Mouse (Mus musculus) neural tube, embryonic 15.5 days (tissue): Measurements from ENCODE around the gene Olfr314. TPM values are rescaled to one million over a fixed set of nuclear protein-coding genes. Genes with fewer than 3 reads are reported as not detected.
"Not testable (repeated sequence)": the region's sequence is repeated elsewhere in the genome, so short reads cannot be mapped to it uniquely, and the experiment has no call there.

Experiments
- ATAC-seq: fragments of 200-750 bp; cut with Nextera tagmentation; 2 replicates; pipeline ENCODE4 v1.8.0; 2017; ENCODE audit warnings: mild to moderate bottlenecking, moderate TSS enrichment, moderate library complexity; ENCODE audit not compliant: low FRiP score
- H3K27ac ChIP-seq: fragments of 300-500 bp; sonication (generic); replicated peaks from 2 replicates; pipeline ENCODE4 v1.5.1; 2015; ENCODE audit warnings: mild to moderate bottlenecking, inconsistent platforms
- H3K27me3 ChIP-seq: fragments of 300-500 bp; sonication (generic); replicated peaks from 2 replicates; pipeline ENCODE4 v1.6.1; 2015; ENCODE audit warnings: inconsistent platforms
- H3K36me3 ChIP-seq: fragments of 300-500 bp; sonication (generic); 2 replicates; pipeline ENCODE4 v1.6.1; 2015; ENCODE audit warnings: inconsistent platforms
- H3K4me1 ChIP-seq: fragments of 300-500 bp; sonication (generic); 2 replicates; pipeline ENCODE4 v1.6.1; 2015; ENCODE audit warnings: inconsistent platforms
- H3K4me2 ChIP-seq: fragments of 300-500 bp; sonication (generic); 2 replicates; pipeline ENCODE4 v1.6.1; 2015; ENCODE audit warnings: inconsistent platforms, mild to moderate bottlenecking, moderate library complexity
- H3K4me3 ChIP-seq: fragments of 300-500 bp; sonication (generic); replicated peaks from 2 replicates; pipeline ENCODE4 v1.5.1; 2015; ENCODE audit warnings: mild to moderate bottlenecking, inconsistent platforms
- H3K9ac ChIP-seq: fragments of 300-500 bp; sonication (generic); replicated peaks from 2 replicates; pipeline ENCODE4 v1.6.1; 2015; ENCODE audit warnings: mild to moderate bottlenecking, inconsistent platforms
- H3K9me3 ChIP-seq: fragments of 300-500 bp; sonication (generic); replicated peaks from 2 replicates; pipeline ENCODE4 v1.6.1; 2016; ENCODE audit warnings: inconsistent platforms
- WGBS: fragments of 180-500 bp; shearing (Covaris S2); methylation state at CpG from one replicate; pipeline ENCODE4 v1.1.7; 2015; ENCODE audit warnings: mixed read lengths; 5-methylcytosine and 5-hydroxymethylcytosine counted together
- polyA plus RNA-seq: library from polyadenylated mRNA; unstranded; fragments of >200 nt; fragmentation: Nextera tagmentation; extraction: Ambion mirVana; gene quantifications from 2 replicates; pipeline ENCODE4 v1.2.1, GENCODE M21; 2015

Olfr314 gene
- polyA plus RNA-seq, 1 experiment from 2014 or later: not detected

DNA sequence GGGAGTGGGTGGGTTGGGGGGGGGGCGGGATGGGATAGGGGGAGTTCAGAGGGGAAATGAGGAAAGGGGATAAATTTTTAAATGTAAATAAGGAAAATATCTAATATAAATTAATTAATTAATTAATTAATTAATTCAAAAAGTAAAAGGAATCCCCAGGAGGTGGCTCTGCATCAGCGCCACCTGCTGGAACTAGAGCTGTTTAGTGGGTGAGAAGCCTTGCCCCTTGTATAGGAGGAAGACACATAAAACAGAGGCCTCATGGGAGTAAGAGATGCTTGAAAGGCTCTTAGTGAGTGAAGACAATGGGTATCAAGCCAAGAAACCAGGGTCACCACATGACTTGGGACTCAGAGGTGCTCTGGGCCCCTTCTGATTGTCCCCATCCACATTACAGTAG, 13.1 kb downstream of the Olfr314 start:
- Histone ChIP-seq H3K36me3 (no peaks in the 10 kb centered on the region), H3K4me3 (no peak overlapping the region), H3K27ac (no peak overlapping the region), H3K4me1 (no peaks in the 10 kb centered on the region), H3K9ac (no peak overlapping the region), H3K27me3 (no peaks in the 10 kb centered on the region), H3K4me2 (no peak overlapping the region), H3K9me3 (no peaks in the 10 kb centered on the region)
- 73% methylated on average over 2 of the region's 2 CpGs for WGBS
- ATAC-seq: no peak

DNA sequence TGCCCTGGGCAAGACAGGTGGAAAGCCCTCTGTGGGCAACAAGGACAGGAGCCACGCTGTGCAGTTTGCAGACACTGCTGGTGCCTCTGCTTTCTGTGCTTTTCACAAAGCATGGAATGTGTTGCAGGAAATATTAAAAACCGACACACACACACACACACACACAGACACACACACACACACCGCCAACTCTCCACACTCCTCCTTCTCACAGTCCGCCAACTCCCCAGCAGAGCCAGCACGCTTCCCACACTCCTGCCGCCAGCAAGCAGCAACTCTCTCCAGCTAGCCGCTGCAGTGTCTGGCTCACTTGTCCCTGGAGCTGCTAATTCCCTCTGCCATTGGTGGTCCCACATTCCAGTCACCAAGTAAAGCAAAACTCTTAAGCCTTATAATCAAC, 14.1 kb downstream of the Olfr314 start:
- Histone ChIP-seq H3K9me3 (no peaks in the 10 kb centered on the region), H3K27ac (no peak overlapping the region), H3K36me3 (no peaks in the 10 kb centered on the region), H3K4me3 (no peak overlapping the region), H3K4me2 (no peak overlapping the region), H3K27me3 (no peaks in the 10 kb centered on the region), H3K4me1 (peaks cover 4% of the 10 kb centered on the region; the same call in 1 of the 2 replicates), H3K9ac (no peak overlapping the region)
- no peak for ATAC-seq
- 83% methylated on average over 7 of the region's 7 CpGs for WGBS

- no peak overlapping the region for H3K27ac ChIP-seq
- no peak overlapping the region for H3K4me2 ChIP-seq
- no peaks in the 10 kb centered on the region for H3K36me3 ChIP-seq
- H3K4me3 ChIP-seq: no peak overlapping the region
- 88% methylated on average over 5 of the region's 5 CpGs for WGBS
- peaks cover 7% of the 10 kb centered on the region; the same call in 1 of the 2 replicates for H3K4me1 ChIP-seq
- H3K9me3 ChIP-seq: no peaks in the 10 kb centered on the region
- H3K9ac ChIP-seq: no peak overlapping the region
- ATAC-seq: no peak
- H3K27me3 ChIP-seq: no peaks in the 10 kb centered on the region
Measured at GRCm38 (mm10) chr11:58799747-58800146, 17.0 kb downstream of the Olfr314 start.

GRCm38 (mm10) chr11:58801558-58802228, 18.9 kb downstream of the Olfr314 start, which contains the start of gene Fam183b:
Gene Fam183b (minus strand): TSS chr11:58801960.
- Histone ChIP-seq H3K27me3 (no peaks in the 10 kb centered on the region), H3K4me3 (no peak within 1 kb of the TSS), H3K9ac (no peak within 1 kb of the TSS), H3K27ac (no peak within 1 kb of the TSS), H3K36me3 (no peaks in the 10 kb centered on the region), H3K9me3 (no peaks in the 10 kb centered on the region), H3K4me2 (peak within 1 kb of the TSS; percentile 30), H3K4me1 (peaks cover 7% of the 10 kb centered on the region; the same call in 1 of the 2 replicates)
- ATAC-seq: peak; percentile 61; the same call in 1 of the 2 replicates
- WGBS: 29% methylated on average over 14 of the region's 14 CpGs

DNA sequence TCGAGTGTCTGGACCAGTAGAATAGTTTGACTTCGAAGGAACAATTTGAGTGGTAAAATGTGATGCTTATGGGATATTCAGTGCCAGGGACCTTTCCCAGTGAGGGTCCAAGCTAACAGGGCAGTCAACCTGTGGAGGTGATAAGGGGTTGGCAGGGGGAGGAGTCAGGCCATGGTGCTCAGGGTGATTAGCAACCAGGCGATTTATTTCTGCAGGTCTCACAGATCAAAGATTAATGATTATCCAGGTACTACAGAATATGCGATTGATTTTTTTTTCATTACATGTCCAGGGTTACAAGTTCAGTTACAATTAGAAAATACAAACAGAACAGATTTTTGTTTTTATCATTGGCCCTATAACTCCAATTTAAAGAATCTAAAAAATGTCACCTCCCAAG, 21.1 kb downstream of the Olfr314 start:
- Histone ChIP-seq H3K36me3 (no peaks in the 10 kb centered on the region), H3K9me3 (no peaks in the 10 kb centered on the region), H3K4me1 (peaks cover 7% of the 10 kb centered on the region; the same call in 1 of the 2 replicates), H3K27ac (no peak overlapping the region), H3K4me3 (no peak overlapping the region), H3K4me2 (no peak overlapping the region), H3K27me3 (no peaks in the 10 kb centered on the region), H3K9ac (no peak overlapping the region)
- whole genome bisulfite sequencing: 79% methylated on average over 4 of the region's 4 CpGs
- no peak for ATAC-seq

- Histone ChIP-seq H3K9me3 (no peaks in the 10 kb centered on the region), H3K27ac (no peak overlapping the region), H3K4me2 (no peak overlapping the region), H3K27me3 (no peaks in the 10 kb centered on the region), H3K9ac (no peak overlapping the region), H3K4me3 (no peak overlapping the region), H3K36me3 (no peaks in the 10 kb centered on the region), H3K4me1 (peaks cover 7% of the 10 kb centered on the region; the same call in 1 of the 2 replicates)
- 87% methylated on average over 2 of the region's 2 CpGs for WGBS
- no peak for ATAC-seq
Measured at GRCm38 (mm10) chr11:58804393-58804792, 21.6 kb downstream of the Olfr314 start.

- H3K4me2 ChIP-seq: no peak overlapping the region
- H3K27ac ChIP-seq: no peak overlapping the region
- H3K4me1 ChIP-seq: no peaks in the 10 kb centered on the region
- no peaks in the 10 kb centered on the region for H3K9me3 ChIP-seq
- no peak overlapping the region for H3K9ac ChIP-seq
- ATAC-seq: no peak
- no peaks in the 10 kb centered on the region for H3K27me3 ChIP-seq
- H3K36me3 ChIP-seq: no peaks in the 10 kb centered on the region
- no peak overlapping the region for H3K4me3 ChIP-seq
- WGBS: 8% methylated on average over 1 of the region's 1 CpGs
Measured at GRCm38 (mm10) chr11:58812001-58812400, 29.2 kb downstream of the Olfr314 start.

GRCm38 (mm10) chr11:58814700-58815099, 31.9 kb downstream of the Olfr314 start, which contains the start of gene Olfr313:
Gene Olfr313 (plus strand): TSS chr11:58815000.
- ATAC-seq, H3K4me3 ChIP-seq, H3K9me3 ChIP-seq, H3K27ac ChIP-seq, H3K9ac ChIP-seq, H3K4me1 ChIP-seq, H3K36me3 ChIP-seq, H3K27me3 ChIP-seq, H3K4me2 ChIP-seq: not testable (repeated sequence)
- 64% methylated on average over 1 of the region's 1 CpGs for WGBS

DNA sequence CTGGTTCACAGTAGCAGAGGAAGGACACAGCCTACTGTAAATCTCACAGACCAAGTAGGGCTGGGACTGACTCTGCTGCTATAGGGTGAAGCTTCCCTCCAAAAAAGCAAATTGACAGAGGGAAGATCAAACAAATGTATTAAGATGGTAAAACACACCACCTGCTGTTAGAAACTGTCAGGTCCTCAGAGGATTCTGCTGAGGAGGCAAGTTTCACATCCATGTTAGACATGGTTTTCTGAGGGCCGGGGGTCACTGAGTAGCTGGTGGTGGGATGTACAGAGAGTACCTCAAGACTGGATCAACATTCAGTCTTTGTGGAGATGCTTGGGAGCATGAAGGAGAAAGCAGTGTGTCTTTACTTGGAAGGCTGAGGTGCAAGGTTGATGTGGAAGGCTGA, 32.9 kb downstream of the Olfr314 start:
- ATAC-seq: no peak
- Histone ChIP-seq H3K9me3 (no peaks in the 10 kb centered on the region), H3K4me1 (no peaks in the 10 kb centered on the region), H3K36me3 (no peaks in the 10 kb centered on the region), H3K4me3 (no peak overlapping the region), H3K9ac (no peak overlapping the region), H3K27me3 (no peaks in the 10 kb centered on the region), H3K4me2 (no peak overlapping the region), H3K27ac (no peak overlapping the region)
- 88% methylated on average over 1 of the region's 1 CpGs for WGBS

DNA sequence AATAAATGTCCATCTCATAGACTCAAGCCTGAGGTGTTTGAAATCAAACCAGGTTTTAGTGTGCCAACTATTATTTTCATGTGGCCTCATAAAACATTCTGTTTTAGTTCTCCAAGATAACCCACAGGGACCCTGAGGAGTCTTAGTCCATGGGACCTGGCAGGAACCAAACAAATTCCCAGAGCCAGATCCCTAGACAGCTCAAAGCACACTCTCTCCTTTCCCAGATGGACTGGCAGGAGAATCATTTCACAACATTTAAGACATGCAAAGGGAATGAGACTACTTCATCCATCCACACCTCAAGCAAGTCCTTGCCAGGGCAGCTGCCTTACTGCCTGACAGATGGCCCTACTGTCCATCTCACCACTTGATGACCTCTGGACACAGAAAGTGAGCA, 46.2 kb downstream of the Olfr314 start, which contains the start of gene Olfr312:
Gene Olfr312 (plus strand): TSS at position 301 of the 400 bp plus-strand sequence.
- not testable (repeated sequence) for H3K4me1 ChIP-seq, ATAC-seq, H3K4me2 ChIP-seq, H3K36me3 ChIP-seq, H3K27me3 ChIP-seq, H3K9me3 ChIP-seq, H3K4me3 ChIP-seq, H3K27ac ChIP-seq, H3K9ac ChIP-seq

DNA sequence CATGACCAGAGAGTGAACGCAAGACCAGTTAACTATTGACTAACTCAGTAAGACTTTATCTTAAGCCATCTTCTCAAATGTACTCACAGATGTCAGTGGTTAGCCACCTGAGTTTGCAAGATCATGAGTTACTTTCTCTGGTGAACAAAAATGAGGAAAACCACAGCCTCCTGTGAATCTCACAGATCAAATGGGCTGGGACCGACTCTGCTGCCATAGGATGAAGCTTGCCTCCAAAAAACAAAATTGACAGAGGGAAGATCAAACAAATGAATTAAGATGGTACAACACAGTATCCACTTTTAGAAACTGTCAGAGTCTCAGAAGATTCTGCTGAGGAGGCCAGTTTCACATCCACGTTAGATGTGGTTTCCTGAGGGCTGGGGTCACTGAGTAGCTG, 47.0 kb downstream of the Olfr314 start:
- no peak for ATAC-seq
- Histone ChIP-seq H3K4me1 (no peaks in the 10 kb centered on the region), H3K27me3 (no peaks in the 10 kb centered on the region), H3K4me2 (no peak overlapping the region), H3K27ac (no peak overlapping the region), H3K9me3 (no peaks in the 10 kb centered on the region), H3K4me3 (no peak overlapping the region), H3K36me3 (no peaks in the 10 kb centered on the region), H3K9ac (no peak overlapping the region)
- 86% methylated on average over 3 of the region's 3 CpGs for WGBS

DNA sequence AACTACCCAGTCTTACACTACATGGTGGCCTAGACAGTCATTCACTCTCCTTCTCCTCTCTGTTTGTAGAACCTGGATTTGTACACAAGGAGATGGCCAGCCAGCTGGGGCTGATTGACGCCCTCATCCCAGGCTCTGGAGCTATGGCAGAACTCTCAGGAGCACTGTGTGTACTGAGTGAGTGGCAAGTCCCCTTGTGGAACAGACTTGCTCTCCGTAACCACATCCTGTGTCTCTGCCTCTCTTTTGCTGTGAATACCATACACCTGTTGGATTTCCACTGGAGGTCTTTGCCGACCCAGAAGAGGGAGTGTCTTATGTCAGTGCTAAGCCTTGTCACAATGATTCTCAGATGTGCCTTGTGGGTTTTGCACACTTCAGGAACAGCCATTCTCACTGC, 49.8 kb downstream of the Olfr314 start:
- H3K36me3 ChIP-seq, H3K4me1 ChIP-seq, H3K9me3 ChIP-seq, H3K9ac ChIP-seq, H3K4me2 ChIP-seq, H3K4me3 ChIP-seq, H3K27ac ChIP-seq, H3K27me3 ChIP-seq, ATAC-seq: not testable (repeated sequence)
- 83% methylated on average over 3 of the region's 3 CpGs for WGBS
